Mouse (Mus musculus): Measurements from ENCODE around the gene Htra3.

Gene Htra3

DNA sequence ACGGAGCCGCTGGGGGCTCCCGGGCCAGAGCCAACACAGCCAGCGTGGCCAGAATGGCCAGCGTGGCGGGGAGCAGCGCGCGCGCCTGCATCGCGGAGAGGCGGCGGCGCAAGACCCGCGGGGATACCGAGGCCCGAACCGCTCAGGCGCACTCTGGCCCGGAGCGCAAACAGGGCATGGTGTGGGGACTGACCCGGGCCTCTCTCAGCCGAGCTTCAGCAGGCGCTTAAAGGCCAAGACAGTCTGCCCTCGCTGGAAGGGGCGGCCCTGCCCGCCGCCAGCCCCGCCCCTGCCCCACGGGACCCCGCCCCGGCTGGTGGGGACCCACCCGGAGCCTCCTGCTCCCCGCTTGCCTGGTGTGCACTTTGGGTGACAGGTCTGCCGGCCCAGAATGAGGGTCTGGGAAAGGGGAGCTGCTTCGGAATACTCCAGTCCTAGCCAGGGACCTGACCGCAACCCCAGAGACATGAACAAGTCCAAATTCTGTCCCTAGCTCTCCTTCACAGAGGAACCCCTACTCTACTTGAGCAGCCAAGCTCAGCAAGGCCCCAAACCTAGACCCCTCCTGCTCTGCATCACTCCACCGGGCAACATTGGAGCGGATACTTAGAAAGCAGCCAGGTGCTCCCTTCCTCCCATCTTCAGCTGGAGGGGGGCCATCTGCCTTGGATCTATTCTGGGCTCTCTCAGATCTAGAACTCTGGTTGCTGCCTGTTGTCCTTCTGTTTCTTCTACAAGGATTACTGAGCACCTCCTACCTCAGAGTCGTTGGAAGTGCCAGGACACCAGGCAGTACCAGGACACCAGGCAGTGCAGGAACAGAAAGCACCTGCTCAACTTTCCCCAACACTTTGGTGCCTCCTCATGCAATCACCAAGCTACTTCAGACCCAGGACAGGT is at the start of gene Htra3:
Gene Htra3, minus strand, starts transcription at position 527 of the 900 bp plus-strand sequence.
- DNase-seq (ENCODE audit: low spot score in 2 of 2): no peak

DNA sequence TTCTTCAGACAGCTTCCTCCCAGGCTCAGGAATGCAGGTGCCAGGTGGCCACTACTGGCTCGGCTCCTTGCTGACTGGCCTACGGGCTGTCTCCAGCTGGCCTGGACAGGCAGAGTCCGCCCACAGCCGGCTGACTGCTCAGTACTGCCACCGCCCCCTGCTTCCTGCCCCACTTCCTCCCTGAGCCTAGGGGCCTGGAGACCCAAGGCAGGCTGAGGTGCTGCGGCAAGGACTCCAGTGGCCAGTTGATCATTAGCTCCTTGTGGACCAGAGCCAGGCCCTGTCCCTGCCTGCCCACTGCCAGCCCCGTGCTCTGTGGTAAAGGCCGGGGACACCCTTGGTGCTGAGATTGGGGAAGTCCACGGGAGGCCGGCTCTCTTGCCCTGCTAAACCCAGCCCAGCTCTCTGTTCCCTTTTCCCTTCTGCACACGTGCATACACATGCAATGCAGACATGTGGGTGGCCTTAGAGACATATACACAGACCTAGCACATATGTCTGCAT is 49.4 kb upstream of the Htra3 start:
- DNase-seq (ENCODE audit: low spot score in 2 of 2): peak; percentile 45 to 59

DNA sequence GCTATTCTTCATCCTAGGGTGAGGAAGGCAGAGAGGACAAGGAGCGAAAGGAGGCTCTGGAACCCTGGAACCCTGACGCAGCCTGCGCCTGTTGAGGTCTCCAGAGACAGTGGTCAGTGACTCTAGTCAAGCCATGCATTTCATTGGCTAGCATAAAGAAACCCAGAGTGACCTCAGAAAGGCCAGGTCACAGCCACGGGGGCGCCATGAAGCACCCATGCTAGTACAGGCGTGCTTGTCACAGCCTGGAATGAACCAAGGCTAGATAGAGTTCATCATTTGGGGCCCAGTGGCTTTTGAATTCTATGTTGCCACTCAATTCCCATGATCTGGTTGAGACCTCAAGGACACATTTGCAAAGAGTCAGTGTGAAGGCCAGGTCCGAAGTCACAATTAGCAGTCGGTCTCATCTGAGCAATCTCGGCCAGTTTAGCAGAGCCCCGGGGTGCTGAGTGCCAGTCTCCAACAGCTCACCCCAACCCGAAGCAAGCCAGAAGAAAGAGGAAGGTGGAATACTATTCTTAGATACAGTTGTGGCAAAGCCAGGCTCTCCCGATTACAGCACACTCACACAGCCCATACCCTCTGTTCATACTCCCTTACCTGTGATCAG is 48.9 kb upstream of the Htra3 start:
- DNase-seq (ENCODE audit: low spot score in 2 of 2): no peak

DNA sequence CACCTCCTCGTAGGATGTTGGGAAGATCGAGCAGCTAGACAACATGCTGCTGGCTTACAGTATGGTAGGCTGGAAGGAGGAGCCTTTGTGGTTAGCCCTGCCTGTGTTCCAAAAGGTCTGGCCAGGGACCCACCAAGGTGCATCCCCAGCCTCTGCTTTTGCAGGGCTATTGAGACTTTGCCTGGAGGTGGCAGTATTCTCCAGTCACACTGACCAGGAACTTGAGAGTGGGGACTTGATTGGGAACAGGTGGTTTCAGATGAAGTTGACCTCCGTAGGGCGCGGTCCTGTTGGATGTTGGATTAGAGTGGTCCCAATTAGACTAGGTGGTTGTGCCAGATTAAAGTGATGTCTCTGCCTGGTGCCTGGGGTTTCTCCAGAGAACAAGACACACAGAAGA is 47.9 kb upstream of the Htra3 start:
- no peak for DNase-seq (ENCODE audit: low spot score in 2 of 2)

DNA sequence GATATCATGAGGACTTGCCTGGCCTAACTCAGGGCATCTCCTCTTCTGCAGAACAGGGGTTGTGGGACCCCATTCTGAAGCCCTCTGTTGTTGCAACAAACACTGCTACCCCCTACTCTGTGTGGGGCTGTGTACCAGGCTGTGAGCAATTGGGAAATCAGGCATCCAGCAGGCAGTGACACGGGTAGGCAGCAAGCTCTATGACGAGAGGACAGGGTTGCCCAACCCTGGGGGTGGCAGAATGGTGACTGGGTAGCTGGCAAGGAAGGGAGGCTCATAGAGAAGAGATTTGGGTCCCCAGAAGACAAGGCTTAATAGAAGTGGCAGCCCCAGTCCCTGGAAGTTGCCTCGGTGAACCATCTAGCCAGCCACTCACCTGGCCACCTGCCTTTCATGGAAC is 46.3 kb upstream of the Htra3 start:
- DNase-seq (ENCODE audit: low spot score in 2 of 2): no peak

DNA sequence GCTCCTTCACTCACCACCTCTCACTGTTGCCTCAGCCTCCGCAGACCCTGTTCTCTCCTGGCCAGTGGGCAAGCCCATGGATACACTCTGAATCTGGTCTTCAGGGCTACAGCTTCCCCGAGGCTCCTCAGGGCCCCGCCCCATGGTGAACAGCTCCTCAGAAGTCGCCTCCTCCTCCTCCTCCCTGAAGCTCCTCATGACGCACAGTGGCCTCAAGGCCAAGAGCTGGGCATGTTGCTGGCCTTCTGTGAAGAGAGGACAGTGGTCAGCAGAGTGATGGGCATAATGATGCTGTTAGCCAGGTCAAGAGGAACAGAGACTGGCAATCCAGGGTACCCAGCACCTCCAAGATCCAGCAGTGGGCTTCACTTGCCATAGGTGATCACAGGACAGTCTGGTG is 44.3 kb upstream of the Htra3 start:
- DNase-seq (ENCODE audit: low spot score in 2 of 2): no peak

DNA sequence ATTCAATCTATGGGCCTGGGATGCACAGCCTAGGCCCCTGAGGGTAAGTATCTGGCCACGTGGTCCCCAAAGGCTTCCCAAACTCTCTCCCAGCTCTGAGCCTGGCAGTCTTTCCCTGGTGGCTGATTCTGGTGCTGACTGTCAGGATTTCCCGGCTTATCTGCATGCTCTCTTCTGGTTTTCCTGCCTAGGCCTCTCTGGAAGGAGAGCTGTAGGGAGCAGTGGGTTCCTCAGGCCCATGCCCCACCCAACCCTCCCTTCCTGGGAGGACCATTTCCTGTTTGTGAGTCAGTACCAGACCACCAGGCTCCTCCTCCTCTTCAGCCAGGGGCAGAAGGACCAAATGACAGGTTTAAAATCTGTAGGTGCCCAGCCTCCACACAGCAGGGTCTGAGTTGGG is 43.1 kb upstream of the Htra3 start:
- no peak for DNase-seq (ENCODE audit: low spot score in 2 of 2)

DNA sequence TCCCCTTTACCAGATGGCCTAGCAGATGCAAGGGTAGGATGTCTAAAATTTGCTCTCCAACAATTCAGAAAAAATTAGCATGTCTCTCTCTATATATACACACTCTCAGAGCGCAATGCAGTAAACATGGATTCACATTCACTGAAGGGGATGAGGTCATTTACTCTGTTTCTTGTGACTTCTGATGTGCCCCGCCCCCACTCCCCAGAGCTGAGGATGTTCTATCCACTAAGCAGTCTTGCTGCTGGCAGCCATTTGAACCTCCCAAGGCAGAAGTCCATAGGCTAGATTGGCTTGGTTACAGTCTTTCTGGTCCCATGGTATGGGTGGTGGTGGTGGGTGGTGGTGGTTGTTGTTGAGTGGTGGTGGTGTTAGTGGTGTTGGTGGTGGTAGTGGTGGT is 42.4 kb upstream of the Htra3 start:
- no peak for DNase-seq (ENCODE audit: low spot score in 2 of 2)

DNA sequence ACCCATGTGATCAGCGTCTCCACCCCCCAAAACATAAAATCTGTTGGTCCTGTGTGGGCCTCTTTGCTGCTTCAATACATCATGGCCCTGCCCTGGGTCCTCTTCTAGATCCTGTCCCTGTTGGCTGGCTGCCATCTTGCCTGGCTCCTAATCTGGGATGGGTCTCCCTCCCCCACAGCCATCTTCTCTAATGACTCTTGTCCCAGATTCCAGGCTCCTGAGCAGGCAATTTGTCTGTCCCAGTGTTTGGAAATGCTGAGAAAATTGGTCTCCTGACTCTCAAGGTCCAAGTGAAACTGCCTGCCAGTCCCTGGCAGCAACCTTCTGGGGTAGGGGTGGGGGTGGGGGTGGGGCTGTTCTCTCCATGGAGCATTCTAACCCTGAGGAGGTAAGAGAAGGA is 40.3 kb upstream of the Htra3 start:
- DNase-seq (ENCODE audit: low spot score in 2 of 2): no peak

DNA sequence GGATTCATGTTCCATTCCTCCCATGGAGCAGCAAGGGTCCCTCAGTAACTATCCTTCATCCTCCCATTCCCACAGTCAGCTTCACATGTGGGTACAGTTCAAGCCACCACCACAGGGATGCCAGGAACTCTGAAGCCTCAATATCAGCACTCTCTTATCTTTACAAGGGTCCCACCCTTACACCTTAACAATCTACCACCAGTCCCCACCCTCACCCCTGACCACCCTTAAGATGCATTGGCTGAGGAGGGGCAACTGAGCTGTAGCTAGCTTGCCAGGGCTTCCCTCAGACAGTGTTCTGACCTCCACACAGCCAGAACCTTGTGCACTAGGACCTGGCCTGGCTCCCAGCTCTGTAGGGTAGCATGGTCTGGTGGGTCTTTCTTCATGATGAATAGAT is 39.8 kb upstream of the Htra3 start:
- DNase-seq (ENCODE audit: low spot score in 2 of 2): no peak

DNA sequence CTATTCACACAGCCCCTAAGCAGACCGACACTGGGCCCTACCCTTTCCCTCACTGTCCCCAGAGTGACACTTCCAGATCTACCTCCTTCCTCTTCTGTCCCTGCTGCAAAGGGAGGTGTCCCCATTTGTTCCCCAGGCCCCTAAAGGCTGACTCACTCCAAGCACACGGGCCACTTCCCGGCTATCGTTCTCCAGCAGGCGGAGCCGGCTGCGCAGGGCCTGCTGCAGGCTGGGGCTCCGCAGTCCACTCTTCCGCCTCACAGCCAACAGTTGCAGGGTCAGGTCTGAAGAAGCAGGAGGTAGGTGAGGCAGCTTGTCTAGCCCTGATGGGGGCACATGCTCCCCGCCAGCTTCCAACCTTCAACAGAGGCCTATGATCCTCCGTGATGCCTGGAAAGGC is 39.2 kb upstream of the Htra3 start:
- DNase-seq (ENCODE audit: low spot score in 2 of 2): no peak

DNA sequence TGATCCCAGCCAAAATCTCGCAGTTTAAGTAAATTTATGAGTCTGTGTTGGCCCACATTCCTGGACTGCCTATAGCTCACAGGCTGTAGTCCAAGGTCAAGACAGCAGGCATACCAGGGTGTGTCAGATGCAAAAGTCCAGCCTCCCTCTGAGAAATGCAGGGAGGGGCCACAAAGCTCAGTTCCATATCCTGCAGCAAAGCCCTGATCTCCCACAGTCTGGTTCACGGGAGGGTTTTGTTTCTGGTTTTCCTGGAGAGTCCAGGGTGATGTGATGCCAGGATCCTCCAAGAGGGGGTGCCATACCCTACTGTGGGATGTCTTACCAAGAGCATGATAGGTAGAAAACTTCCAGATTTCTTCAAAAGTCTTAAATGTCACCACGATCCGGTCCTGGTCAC is 38.4 kb upstream of the Htra3 start:
- DNase-seq (ENCODE audit: low spot score in 2 of 2): peak in 1 of 2 experiments; percentile 38

DNA sequence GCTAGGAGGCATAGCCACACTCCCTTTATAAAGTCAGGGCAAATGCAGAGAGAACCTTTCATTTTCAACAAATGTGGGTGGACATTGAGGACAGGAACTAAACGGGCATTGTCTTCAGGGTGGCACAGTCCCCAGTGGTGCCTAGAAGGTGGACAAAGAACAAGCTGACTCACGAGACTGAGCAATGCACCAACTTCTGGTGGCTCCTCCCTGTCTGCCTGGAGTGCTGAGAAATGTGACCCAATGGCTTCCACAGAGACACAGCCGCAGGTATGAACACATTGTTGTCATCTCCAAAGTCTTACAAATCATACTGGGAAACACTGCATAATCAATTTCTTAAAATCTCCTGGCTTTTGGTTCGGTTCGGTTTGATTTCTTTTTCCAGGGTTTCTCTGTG is 37.9 kb upstream of the Htra3 start:
- no peak for DNase-seq (ENCODE audit: low spot score in 2 of 2)

DNA sequence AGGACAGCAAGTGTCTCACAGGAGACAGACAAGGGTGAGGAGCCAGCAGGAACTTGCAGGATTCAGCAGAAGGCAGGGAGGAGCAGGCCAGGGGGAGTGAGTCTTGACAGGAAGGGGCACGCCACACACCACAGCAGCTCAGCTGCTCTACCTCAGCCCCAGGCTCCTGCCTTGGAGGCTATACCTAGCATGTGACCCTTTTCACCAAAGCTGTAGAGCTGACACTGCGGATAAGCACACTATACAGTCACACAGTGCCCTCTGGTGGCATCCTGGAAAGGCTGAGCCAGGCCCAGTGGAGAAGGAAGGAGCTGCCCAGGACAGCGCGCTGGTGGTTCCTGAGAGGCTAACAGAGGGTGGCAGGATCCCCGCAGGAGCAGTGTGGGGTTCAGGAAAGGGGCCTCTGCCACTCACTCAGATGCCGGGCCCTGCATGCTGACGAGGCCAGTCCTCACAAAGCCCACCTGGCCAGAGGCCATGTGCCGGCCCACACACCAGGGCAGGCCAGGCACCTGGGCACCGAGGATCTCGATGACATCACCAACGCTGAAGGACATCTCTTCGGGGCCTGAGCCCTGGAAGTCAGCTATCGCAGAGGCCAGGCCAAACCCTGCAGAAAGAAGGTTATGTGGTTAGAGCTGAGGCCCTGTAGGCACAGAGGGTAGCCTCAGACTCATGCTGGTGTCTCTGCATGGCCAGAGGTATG is 34.2 kb upstream of the Htra3 start:
- DNase-seq (ENCODE audit: low spot score in 2 of 2): peak in 1 of 2 experiments; percentile 72

DNA sequence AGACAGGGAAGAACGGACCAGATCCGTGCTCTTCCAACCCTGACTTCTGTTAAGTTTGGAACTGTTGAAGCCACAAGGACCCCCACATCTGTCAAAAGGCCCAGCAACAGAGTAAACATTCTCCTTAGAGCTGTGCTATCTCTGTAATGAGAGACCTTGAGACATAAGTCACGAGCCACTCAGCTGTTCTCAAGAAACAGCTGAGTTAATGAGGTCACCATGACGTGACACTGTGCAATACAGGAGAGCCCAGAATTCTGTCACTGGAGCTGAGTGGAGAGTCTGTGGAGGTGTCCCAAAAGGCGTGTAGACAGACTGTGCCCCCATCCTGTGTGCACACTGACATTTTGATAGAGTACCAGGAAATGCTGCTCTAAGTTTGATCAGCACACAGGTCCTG is 32.9 kb upstream of the Htra3 start:
- no peak for DNase-seq (ENCODE audit: low spot score in 2 of 2)

DNA sequence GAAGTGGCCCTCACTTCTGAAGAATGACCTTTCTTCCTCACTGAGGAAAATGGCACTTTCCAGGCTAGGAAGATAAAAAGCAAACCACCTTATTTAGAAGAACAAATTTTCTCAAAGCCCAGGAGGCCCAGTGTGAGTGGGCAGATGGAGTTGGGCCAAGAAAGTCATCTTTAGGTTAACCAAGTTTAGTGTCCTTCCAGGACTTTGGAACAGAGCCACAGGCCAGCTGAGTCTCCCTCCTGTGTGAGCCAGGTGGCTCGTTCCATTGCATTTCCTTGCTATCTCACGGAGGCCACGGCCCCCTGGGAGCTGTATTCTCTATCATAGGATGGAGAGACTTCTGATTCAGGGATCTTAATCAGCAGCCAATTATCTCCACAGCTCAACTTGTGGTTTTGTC is 31.3 kb upstream of the Htra3 start:
- DNase-seq (ENCODE audit: low spot score in 2 of 2): no peak

DNA sequence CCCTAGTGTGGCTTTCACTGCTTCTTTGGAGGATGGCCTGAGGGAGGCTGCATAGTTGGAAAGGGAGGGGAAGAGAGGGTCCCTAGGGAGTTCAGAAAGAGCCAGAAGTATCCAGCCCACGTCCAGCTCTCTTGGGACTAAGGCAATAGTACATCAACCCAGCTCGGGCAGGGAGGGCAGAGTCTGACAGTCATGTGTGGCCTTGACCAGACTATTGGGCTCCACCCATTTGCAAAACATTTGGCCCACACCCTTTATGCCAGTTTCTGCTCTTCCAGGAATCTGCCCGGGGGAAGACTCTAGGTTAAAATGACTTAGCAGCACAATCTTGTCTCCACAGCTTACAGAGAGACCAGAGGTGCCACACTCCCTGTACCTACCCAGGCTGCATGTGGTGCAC is 30.9 kb upstream of the Htra3 start:
- no peak for DNase-seq (ENCODE audit: low spot score in 2 of 2)

DNA sequence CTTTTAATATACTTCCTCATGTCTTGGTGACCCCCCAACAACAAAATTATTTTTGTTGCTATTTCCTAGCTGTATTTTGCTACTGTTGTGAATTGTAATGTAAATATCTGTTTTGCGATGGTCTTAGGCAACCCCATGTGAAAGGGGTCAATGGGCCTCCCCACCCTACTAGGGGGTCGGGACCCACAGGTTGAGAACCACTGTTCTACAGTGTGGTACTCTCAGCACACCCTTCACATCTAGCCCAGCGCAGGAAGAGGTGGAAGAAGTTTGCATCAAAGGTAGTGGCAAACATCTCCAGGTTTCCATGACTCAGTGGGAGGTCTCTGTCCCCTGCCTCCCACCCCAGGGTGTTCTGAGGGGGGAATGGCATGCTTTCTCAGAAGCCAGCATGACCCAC is 25.8 kb upstream of the Htra3 start:
- DNase-seq (ENCODE audit: low spot score in 2 of 2): no peak

DNA sequence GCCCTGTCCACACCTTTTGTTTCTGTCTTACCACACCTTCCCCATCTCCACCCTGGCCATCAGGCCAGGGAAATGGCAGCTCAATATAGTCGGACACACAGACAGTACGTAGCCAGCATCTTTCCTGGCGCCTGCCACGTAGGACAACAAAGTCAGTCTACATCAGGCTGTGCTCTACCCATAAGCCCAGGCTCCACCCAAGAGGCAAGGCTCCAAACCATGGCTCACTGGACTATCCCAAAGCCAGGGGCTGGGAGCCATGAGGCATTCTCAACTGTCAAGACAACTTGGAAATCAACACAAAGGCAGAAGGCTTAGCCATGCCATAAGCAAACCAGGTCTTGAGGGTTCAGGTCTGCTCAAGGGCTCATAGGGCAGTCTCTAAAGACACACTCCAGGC is 24.2 kb upstream of the Htra3 start:
- no peak for DNase-seq (ENCODE audit: low spot score in 2 of 2)

DNA sequence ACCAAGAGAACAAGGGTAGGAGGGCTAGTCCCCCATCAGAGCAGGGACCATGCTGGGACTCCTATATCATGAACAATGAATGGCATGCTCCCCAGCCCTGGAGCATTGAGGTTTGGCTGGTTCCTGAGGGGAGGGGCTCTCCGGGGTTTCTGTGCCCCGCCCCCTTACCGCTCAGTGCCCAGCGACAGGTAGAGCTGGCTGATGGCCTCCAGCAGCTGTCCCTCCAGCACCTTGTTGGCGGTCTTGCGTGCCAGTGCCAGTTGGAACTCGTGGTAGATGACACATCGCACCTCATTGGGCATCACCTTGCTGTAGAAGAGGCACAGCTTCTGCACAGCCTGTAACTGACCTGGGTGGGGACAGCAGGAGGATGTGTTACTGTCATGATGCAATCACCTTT is 23.6 kb upstream of the Htra3 start:
- DNase-seq (ENCODE audit: low spot score in 2 of 2): no peak

DNA sequence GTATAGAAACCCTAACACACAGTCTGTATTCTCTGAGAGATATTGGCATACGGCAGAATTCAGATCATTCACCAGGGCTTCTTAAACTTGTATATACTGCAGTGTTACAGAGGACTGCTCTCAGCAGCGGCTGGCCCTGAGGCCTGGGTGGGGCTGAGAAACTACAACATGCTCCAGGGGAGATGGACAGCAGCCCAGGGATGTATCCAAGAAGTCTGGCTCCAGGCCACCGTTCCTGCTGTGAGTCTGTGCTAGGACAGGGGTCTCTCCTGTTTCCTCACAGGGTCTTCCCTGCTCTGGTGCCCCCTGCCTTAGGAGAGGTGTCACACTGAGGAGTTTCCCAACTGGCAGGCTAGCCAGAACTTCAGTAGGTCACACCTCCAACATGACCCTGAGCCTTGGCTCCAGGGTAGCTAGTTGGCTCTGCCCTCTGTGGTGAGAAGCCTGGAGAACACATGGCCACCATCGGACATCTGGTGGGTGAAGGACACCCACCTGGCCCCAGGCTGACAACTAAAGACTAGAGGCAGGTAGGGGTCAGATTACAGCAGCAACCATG is 23.1 kb upstream of the Htra3 start:
- DNase-seq (ENCODE audit: low spot score in 2 of 2): no peak

DNA sequence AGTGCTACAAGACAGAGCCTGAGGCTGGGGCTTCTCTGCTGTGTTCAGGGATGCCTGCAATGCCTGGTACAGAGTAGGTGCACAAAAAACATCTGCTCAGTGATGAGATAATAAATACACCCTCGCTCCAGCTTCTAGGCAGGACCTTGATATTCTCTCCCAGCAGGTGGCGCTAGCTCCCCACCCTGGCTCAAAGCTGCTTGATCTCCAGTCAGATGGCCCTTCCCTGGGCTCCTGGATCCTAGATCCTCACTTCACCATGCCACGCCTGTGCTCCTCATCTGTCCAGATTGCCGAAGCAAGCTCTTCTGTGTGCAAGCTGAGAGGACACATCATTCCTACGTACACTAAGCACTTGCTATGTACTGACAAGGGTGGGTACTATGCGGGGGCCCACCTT is 21.5 kb upstream of the Htra3 start:
- DNase-seq (ENCODE audit: low spot score in 2 of 2): peak in 1 of 2 experiments; percentile 49

Measured in frontal cortex, postnatal 10 days (tissue).